Mouse (Mus musculus): ENCODE results near the gene Gm20843. TPM values are rescaled to one million over a fixed set of nuclear protein-coding genes. Genes with fewer than 3 reads are reported as not detected.

Gm20843 gene
- total RNA-seq (2023), result not detected

DNA sequence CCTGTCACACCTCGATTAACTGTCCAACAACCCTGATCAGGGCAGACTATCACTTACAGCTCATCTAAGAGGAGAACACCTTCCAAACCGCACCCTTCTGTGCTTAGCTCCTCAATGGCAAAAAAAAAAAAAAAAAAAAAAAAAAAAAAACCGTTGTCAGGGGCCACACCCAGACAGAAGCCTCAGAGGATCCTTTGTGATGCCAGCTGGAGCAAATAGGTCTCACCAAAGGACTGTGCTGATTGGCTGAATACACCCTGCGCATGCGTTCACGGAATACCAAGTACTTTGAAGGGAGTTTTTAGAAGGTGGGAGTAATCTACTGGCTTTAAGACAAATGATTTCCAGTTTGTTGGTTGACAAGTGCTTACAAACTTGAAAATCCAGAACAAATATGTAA, at the start of gene Gm20843:
Gm20843 (minus strand) TSS at position 101 of the 400 bp plus-strand sequence.

Measured in CD8-positive naive resting alpha-beta T cell, adult 57 days (primary cell).